Mouse (Mus musculus) liver, embryonic 16.5 days (tissue): ENCODE data around the gene Duox2. TPM values are rescaled to one million over a fixed set of nuclear protein-coding genes. Genes with fewer than 3 reads are reported as not detected.

Source experiments
- ATAC-seq: fragments of 200-750 bp; cut with Nextera tagmentation; 2 replicates; pipeline ENCODE4 v1.8.0; 2017; ENCODE audit warnings: low read depth, mild to moderate bottlenecking, moderate number of reproducible peaks, moderate library complexity
- H3K27ac ChIP-seq: fragments of 300-500 bp; sonication (generic); 2 replicates; pipeline ENCODE4 v1.5.1; 2014; ENCODE audit warnings: mild to moderate bottlenecking, low read length
- H3K27me3 ChIP-seq: fragments of 300-500 bp; sonication (generic); 2 replicates; pipeline ENCODE4 v1.6.1; 2014; ENCODE audit warnings: low read depth, low read length, mixed read lengths; ENCODE audit not compliant: control insufficient read depth, insufficient read depth
- H3K36me3 ChIP-seq: fragments of 300-500 bp; sonication (generic); 2 replicates; pipeline ENCODE4 v1.6.1; 2014; ENCODE audit warnings: mild to moderate bottlenecking; ENCODE audit not compliant: control insufficient read depth, insufficient read depth
- H3K4me1 ChIP-seq: fragments of 300-500 bp; sonication (generic); 2 replicates; pipeline ENCODE4 v1.6.1; 2014; ENCODE audit warnings: low read depth, low read length, mixed read lengths; ENCODE audit not compliant: control insufficient read depth
- H3K4me2 ChIP-seq: fragments of 300-500 bp; sonication (generic); 2 replicates; pipeline ENCODE4 v1.6.1; 2014; ENCODE audit warnings: low read depth, low read length, mixed read lengths
- H3K4me3 ChIP-seq: fragments of 300-500 bp; sonication (generic); 2 replicates; pipeline ENCODE4 v1.5.1; 2014; ENCODE audit warnings: low read depth, mild to moderate bottlenecking, low read length
- H3K9ac ChIP-seq: fragments of 300-500 bp; sonication (generic); 2 replicates; pipeline ENCODE4 v1.6.1; 2014; ENCODE audit warnings: low read depth, low read length
- H3K9me3 ChIP-seq: fragments of 300-500 bp; sonication (generic); replicated peaks from 2 replicates; pipeline ENCODE4 v1.6.1; 2016; ENCODE audit warnings: low read length; ENCODE audit not compliant: control insufficient read depth
- WGBS: fragments of 180-500 bp; shearing (Covaris S2); extraction: QIAGEN DNeasy Blood & Tissue Kit; methylation state at CpG from one replicate; pipeline ENCODE4 v1.1.7; 2014; ENCODE audit not compliant: insufficient replicate concordance; 5-methylcytosine and 5-hydroxymethylcytosine counted together
- polyA plus RNA-seq: library from polyadenylated mRNA; unstranded; fragments of >200 nt; fragmentation: Nextera tagmentation; extraction: Ambion mirVana; gene quantifications from 2 replicates; pipeline ENCODE4 v1.2.1, GENCODE M21; 2015

The Duox2 gene
- polyA plus RNA-seq, 1 experiment from 2014 or later, result not detected

DNA sequence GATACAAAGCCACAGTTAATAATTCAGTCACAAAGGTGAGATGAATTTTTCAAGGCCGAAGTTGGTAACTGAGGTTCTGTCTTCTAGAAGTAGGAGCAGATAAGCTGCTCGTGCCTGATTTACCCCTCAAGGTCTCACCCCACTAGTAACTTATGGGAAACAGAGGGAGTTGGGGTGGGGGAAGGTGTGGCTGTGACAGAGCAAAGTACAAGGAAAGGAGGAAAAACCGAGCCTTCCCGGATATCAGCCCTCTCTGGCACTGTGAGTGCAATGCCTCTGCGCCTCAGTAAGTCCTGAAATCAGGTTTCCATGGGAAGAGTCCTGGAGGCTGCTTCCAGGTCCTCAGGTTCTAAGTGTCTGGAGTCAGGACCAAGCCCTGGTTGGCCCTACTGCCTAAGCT is 37.5 kb downstream of the Duox2 start:
- no peaks in the 10 kb centered on the region for H3K27me3 ChIP-seq
- H3K4me3 ChIP-seq, result no peak overlapping the region
- H3K4me1 ChIP-seq, result no peaks in the 10 kb centered on the region
- ATAC-seq, result no peak
- peaks cover 29% of the 10 kb centered on the region for H3K36me3 ChIP-seq
- H3K4me2 ChIP-seq, result no peak overlapping the region
- no peak overlapping the region for H3K27ac ChIP-seq
- 68% methylated on average over 5 of the region's 5 CpGs for WGBS
- no peaks in the 10 kb centered on the region for H3K9me3 ChIP-seq
- no peak overlapping the region for H3K9ac ChIP-seq

DNA sequence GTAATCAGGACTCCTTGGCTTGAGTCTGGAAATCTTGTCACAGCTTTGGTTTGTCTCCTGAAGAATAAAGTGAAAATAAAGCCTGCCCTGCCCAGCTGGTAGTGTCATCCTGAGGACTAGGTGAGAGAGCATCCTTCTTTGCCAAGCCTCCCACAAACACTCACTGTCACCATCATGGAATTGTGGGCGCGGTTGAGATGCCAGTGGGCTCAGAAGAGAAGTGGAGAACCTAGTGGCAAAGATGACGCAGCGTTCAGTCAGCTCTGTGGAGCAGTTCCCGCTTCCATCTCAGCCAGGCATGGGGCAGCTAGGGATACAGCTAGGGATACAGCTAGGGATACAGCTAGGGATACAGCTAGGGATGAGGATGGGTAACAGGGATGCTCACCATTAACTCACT is 42.3 kb downstream of the Duox2 start:
- H3K4me1 ChIP-seq, result no peaks in the 10 kb centered on the region
- no peak overlapping the region for H3K27ac ChIP-seq
- 90% methylated on average over 5 of the region's 5 CpGs for WGBS
- H3K27me3 ChIP-seq, result no peaks in the 10 kb centered on the region
- H3K4me3 ChIP-seq, result no peak overlapping the region
- ATAC-seq, result no peak
- H3K36me3 ChIP-seq, result peaks cover 25% of the 10 kb centered on the region
- H3K9me3 ChIP-seq, result no peaks in the 10 kb centered on the region
- no peak overlapping the region for H3K4me2 ChIP-seq
- no peak overlapping the region for H3K9ac ChIP-seq

DNA sequence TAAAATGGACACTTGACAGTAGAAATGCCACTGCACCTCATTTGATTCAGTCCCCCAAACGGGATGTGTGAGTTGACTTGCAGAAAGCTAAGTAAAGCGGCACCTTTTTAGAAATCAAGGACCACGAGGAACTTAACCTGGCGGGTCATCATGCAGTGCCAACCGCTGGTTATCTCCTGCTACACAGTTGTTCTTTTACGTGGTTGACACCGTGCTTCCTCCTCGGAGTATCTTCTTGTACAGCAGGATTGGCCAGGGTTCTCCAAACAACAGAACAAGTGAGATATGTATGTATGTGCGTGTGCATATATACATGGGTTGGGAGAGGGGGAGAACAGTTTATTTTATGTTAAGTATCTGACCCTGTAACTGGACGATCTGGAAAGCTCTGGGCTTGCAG is 50.5 kb downstream of the Duox2 start:
- ATAC-seq, result no peak
- Histone ChIP-seq H3K27ac (no peak overlapping the region), H3K36me3 (peaks cover 21% of the 10 kb centered on the region; the same call in 1 of the 2 replicates), H3K27me3 (no peaks in the 10 kb centered on the region), H3K9ac (no peak overlapping the region), H3K4me3 (no peak overlapping the region), H3K4me2 (no peak overlapping the region), H3K4me1 (peaks cover 5% of the 10 kb centered on the region), H3K9me3 (no peaks in the 10 kb centered on the region)
- 62% methylated on average over 10 of the region's 10 CpGs for WGBS

DNA sequence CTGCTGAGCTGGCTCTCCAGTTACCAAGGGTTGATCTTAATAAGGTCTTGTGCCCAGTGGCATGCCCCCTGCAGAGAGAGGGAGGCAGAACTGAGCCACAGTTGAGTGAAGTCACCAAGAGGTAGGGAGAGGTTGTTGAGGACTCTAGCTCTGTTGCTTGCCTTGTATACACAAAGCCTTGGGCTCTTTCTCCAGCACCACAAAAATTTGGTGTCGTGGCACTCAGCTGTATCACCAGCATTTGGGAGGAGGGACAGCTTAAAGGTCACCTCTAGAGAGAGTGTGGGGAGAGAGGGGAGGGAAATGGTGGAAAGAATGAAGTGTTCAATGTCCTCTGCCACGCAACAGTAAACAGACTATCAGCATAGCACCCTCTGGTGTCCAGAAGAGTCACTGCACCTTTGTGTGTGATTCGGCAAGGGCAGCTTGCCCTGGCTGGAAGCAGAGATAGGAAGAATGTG is 54.5 kb downstream of the Duox2 start:
- Histone ChIP-seq H3K27me3 (no peaks in the 10 kb centered on the region), H3K27ac (peak overlapping the region; percentile 59), H3K36me3 (peaks cover 13% of the 10 kb centered on the region; the same call in 1 of the 2 replicates), H3K9me3 (no peaks in the 10 kb centered on the region), H3K4me2 (no peak overlapping the region), H3K9ac (no peak overlapping the region), H3K4me1 (peaks cover 9% of the 10 kb centered on the region), H3K4me3 (no peak overlapping the region)
- 3% methylated on average over 3 of the region's 3 CpGs for WGBS
- peak; percentile 65 for ATAC-seq

DNA sequence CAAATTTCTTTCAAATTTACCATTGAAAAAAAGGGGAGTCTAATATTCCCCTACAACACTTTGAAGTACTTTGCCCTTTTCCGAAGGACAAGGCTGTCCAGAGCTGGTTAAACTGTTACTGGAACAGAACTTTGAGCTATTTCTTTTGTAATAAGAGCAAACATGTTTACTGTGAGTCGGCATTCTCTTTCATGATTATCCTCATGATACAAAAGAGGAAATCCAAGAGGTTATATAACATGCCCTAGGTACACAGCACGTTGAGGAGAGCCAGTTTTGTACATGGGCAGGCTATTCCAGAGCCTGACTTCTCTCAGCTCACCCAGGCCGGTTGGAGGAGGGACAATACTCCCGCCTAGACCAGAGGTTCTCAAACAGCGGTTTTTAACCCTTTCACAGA is 56.3 kb downstream of the Duox2 start:
- Histone ChIP-seq H3K4me3 (no peak overlapping the region), H3K27me3 (no peaks in the 10 kb centered on the region), H3K4me2 (no peak overlapping the region), H3K9me3 (no peaks in the 10 kb centered on the region), H3K36me3 (peaks cover 5% of the 10 kb centered on the region; the same call in 1 of the 2 replicates), H3K27ac (peak overlapping the region; percentile 64), H3K4me1 (peaks cover 14% of the 10 kb centered on the region), H3K9ac (no peak overlapping the region)
- 56% methylated on average over 6 of the region's 6 CpGs for WGBS
- peak; percentile 72 for ATAC-seq

DNA sequence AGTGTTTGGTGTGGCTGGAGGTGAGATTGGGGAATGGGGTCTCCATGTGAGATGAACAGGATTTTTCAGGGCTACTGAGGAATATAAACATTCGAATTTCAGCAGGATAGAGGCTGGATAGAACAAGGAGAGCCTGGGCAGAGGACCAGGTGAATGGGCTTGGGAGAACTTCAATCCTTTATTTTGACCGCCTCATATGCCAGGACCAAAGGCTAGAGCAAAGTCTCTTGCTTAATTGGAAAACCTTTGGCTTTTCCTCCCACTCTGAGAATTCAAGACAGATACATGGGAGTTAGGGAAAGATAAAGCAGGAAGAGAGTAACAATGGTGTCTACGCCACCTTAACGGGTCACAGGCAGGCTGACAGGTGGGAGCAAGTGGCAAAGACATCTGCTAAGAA is 57.0 kb downstream of the Duox2 start:
- Histone ChIP-seq H3K9me3 (no peaks in the 10 kb centered on the region), H3K27me3 (no peaks in the 10 kb centered on the region), H3K36me3 (no peaks in the 10 kb centered on the region; the same call in 1 of the 2 replicates), H3K9ac (no peak overlapping the region), H3K27ac (peak overlapping the region; percentile 62), H3K4me3 (no peak overlapping the region), H3K4me2 (no peak overlapping the region), H3K4me1 (peaks cover 16% of the 10 kb centered on the region)
- no peak for ATAC-seq
- 71% methylated on average over 4 of the region's 4 CpGs for WGBS

DNA sequence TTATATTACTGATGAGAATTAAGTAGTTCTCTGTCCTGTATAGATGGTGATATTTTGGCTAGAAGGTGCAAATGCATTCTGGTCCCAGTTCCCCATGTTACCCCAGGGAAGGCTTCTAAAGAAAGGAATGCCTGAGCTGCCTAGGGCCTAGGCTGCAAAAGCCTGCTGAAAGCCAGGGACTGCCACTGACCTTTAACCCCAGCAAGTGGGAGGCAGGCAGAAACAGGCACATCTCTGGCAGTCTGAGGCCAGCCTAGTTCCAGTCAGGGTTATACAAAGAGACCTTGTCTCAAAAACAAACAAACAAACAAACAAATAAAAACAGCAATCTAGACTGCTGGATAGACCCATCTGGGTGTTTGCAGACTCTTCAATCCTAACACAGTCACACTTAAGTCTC is 57.5 kb downstream of the Duox2 start:
- ATAC-seq, result no peak
- Histone ChIP-seq H3K9me3 (no peaks in the 10 kb centered on the region), H3K4me2 (no peak overlapping the region), H3K9ac (no peak overlapping the region), H3K36me3 (no peaks in the 10 kb centered on the region), H3K27ac (peak overlapping the region; percentile 62), H3K27me3 (no peaks in the 10 kb centered on the region), H3K4me1 (peaks cover 21% of the 10 kb centered on the region), H3K4me3 (no peak overlapping the region)

DNA sequence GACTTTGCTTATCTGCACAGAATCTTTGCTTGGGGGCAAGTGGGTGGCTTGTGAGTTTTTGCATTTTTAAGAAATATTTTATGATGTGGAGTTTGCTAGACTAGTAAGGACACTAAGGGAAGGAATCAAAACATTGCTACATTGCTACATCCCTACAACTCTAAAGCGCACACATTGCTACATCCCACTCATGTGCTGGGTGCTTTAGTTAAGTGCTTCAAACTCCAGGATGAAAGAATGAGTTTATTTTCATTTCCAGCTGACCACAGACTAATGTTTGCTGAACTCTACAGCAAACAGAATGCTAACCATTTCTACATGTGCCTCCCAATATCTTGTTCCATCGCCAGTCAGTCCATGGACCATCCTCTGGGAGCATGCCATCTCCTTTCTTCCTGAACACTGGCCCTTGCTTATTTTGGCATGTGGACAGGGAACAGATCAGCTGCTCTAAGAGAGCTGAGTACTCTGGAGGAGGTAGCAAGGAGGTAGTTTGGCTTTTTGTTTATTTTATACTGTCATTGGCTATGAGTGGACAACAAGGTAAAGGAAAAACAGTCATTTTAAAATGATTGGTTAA is 60.3 kb downstream of the Duox2 start:
- no peak for ATAC-seq
- Histone ChIP-seq H3K27ac (peak overlapping the region; percentile 50), H3K4me2 (peak overlapping the region; percentile 88; the same call in 1 of the 2 replicates), H3K9me3 (no peaks in the 10 kb centered on the region), H3K9ac (no peak overlapping the region), H3K4me1 (peaks cover 30% of the 10 kb centered on the region), H3K4me3 (no peak overlapping the region), H3K36me3 (no peaks in the 10 kb centered on the region), H3K27me3 (no peaks in the 10 kb centered on the region)
- 72% methylated on average over 2 of the region's 2 CpGs for WGBS

DNA sequence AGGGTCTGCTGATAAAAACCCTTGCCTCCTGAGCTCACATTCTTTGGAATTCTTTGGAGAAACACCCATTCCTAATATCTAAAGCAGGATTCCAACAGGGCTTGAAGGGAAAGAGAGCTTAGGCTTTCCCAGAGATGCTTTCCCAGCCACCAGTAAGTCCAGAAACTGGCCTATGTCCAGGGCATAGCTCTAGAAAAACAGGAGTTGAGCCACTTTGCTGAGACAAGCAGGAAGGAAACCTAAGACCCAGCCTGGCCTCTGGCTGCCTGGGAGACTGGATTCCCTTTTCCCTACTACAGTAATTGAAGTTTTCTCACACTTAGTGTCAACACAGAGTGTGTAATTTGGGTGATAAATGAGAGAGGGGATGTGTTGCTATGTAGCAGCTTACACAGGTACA is 61.9 kb downstream of the Duox2 start:
- no peaks in the 10 kb centered on the region for H3K27me3 ChIP-seq
- H3K27ac ChIP-seq, result peak overlapping the region; percentile 45; the same call in 1 of the 2 replicates
- H3K9ac ChIP-seq, result peak overlapping the region; percentile 4; the same call in 1 of the 2 replicates
- ATAC-seq, result no peak
- H3K4me2 ChIP-seq, result peak overlapping the region; percentile 88
- no peaks in the 10 kb centered on the region for H3K9me3 ChIP-seq
- no peaks in the 10 kb centered on the region for H3K36me3 ChIP-seq
- H3K4me1 ChIP-seq, result peaks cover 30% of the 10 kb centered on the region
- H3K4me3 ChIP-seq, result peak overlapping the region; percentile 77
